Mouse (Mus musculus) liver, embryonic 12.5 days (tissue): ENCODE data around the gene Tmem104. TPM values are rescaled to one million over a fixed set of nuclear protein-coding genes. Genes with fewer than 3 reads are reported as not detected.

Source experiments
- ATAC-seq: fragments of 200-750 bp; cut with Nextera tagmentation; 2 replicates; pipeline ENCODE4 v1.8.0; 2017; ENCODE audit warnings: moderate number of reproducible peaks, mild to moderate bottlenecking, moderate library complexity
- H3K27ac ChIP-seq: fragments of 300-500 bp; sonication (generic); 2 replicates; pipeline ENCODE4 v1.5.1; 2016; ENCODE audit warnings: mild to moderate bottlenecking
- H3K27me3 ChIP-seq: fragments of 300-500 bp; sonication (generic); replicated peaks from 2 replicates; pipeline ENCODE4 v1.6.1; 2016; ENCODE audit warnings: mild to moderate bottlenecking, moderate library complexity
- H3K36me3 ChIP-seq: fragments of 300-500 bp; sonication (generic); 2 replicates; pipeline ENCODE4 v1.6.1; 2016; ENCODE audit warnings: mild to moderate bottlenecking, moderate library complexity
- H3K4me1 ChIP-seq: fragments of 300-500 bp; sonication (generic); 2 replicates; pipeline ENCODE4 v1.6.1; 2016
- H3K4me2 ChIP-seq: fragments of 300-500 bp; sonication (generic); 2 replicates; pipeline ENCODE4 v1.6.1; 2016; ENCODE audit warnings: mild to moderate bottlenecking, moderate library complexity
- H3K4me3 ChIP-seq: fragments of 300-500 bp; sonication (generic); 2 replicates; pipeline ENCODE4 v1.5.1; 2016; ENCODE audit warnings: mild to moderate bottlenecking, moderate library complexity
- H3K9ac ChIP-seq: fragments of 300-500 bp; sonication (generic); 2 replicates; pipeline ENCODE4 v1.6.1; 2016; ENCODE audit warnings: mild to moderate bottlenecking, moderate library complexity
- H3K9me3 ChIP-seq: fragments of 300-500 bp; sonication (generic); replicated peaks from 2 replicates; pipeline ENCODE4 v1.6.1; 2016; ENCODE audit warnings: mild to moderate bottlenecking, moderate library complexity
- WGBS: fragments of 180-500 bp; shearing (Covaris S2); methylation state at CpG from one replicate; pipeline ENCODE4 v1.1.7; 2016; ENCODE audit not compliant: insufficient replicate concordance; 5-methylcytosine and 5-hydroxymethylcytosine counted together
- polyA plus RNA-seq: library from polyadenylated mRNA; unstranded; fragments of >200 nt; fragmentation: Nextera tagmentation; extraction: Ambion mirVana; gene quantifications from 2 replicates; pipeline ENCODE4 v1.2.1, GENCODE M21; 2016

Gene Tmem104
- polyA plus RNA-seq, 1 experiment from 2014 or later: 7.5 TPM

GRCm38 (mm10) chr11:115187693-115188092 lies 406 bp downstream of the Tmem104 start, which contains the start of gene Nat9:
Gene Nat9 (minus strand): TSS chr11:115187859.
- H3K4me1 ChIP-seq: peaks cover 68% of the 10 kb centered on the region
- peak within 1 kb of the TSS; percentile 80 for H3K9ac ChIP-seq
- WGBS: 3% methylated on average over 12 of the region's 12 CpGs
- H3K27me3 ChIP-seq: no peaks in the 10 kb centered on the region
- H3K4me2 ChIP-seq: peak within 1 kb of the TSS; percentile 95
- no peaks in the 10 kb centered on the region for H3K9me3 ChIP-seq
- H3K4me3 ChIP-seq: peak within 1 kb of the TSS; percentile 76
- peaks cover 24% of the 10 kb centered on the region for H3K36me3 ChIP-seq
- peak; percentile 44 for ATAC-seq
- H3K27ac ChIP-seq: peak within 1 kb of the TSS; percentile 85

- ATAC-seq: no peak
- Histone ChIP-seq H3K4me2 (peak overlapping the region; percentile 95), H3K36me3 (peaks cover 23% of the 10 kb centered on the region), H3K27ac (peak overlapping the region; percentile 51; the same call in 1 of the 2 replicates), H3K4me1 (peaks cover 65% of the 10 kb centered on the region), H3K9me3 (no peaks in the 10 kb centered on the region), H3K27me3 (no peaks in the 10 kb centered on the region), H3K9ac (0 out of 2 replicates have a peak overlapping the region, but pooled peaks have one; percentile 12), H3K4me3 (peak overlapping the region; percentile 76; the same call in 1 of the 2 replicates)
- WGBS: 29% methylated on average over 13 of the region's 13 CpGs
Observed at GRCm38 (mm10) chr11:115188539-115189231, 1.4 kb downstream of the Tmem104 start.

GRCm38 (mm10) chr11:115189304-115189703 lies 2.0 kb downstream of the Tmem104 start:
- H3K9ac ChIP-seq: 0 out of 2 replicates have a peak overlapping the region, but pooled peaks have one; percentile 12
- peaks cover 66% of the 10 kb centered on the region for H3K4me1 ChIP-seq

GRCm38 (mm10) chr11:115192180-115192579 lies 4.9 kb downstream of the Tmem104 start:
- Histone ChIP-seq H3K4me2 (peak overlapping the region; percentile 32), H3K4me1 (peaks cover 70% of the 10 kb centered on the region), H3K9ac (no peak overlapping the region; the same call in 1 of the 2 replicates), H3K4me3 (no peak overlapping the region), H3K27me3 (no peaks in the 10 kb centered on the region), H3K36me3 (peaks cover 23% of the 10 kb centered on the region), H3K27ac (peak overlapping the region; percentile 62), H3K9me3 (no peaks in the 10 kb centered on the region)
- ATAC-seq: no peak
- WGBS: 21% methylated on average over 9 of the region's 9 CpGs

More at GRCm38 (mm10) chr11:115189304-115189703, 2.0 kb downstream of the Tmem104 start:
- Histone ChIP-seq H3K9me3 (no peaks in the 10 kb centered on the region), H3K36me3 (peaks cover 23% of the 10 kb centered on the region), H3K27me3 (no peaks in the 10 kb centered on the region), H3K27ac (0 out of 2 replicates have a peak overlapping the region, but pooled peaks have one; percentile 51), H3K4me2 (peak overlapping the region; percentile 95), H3K4me3 (peak overlapping the region; percentile 9; the same call in 1 of the 2 replicates)
- 68% methylated on average over 6 of the region's 6 CpGs for WGBS
- ATAC-seq: no peak

- Histone ChIP-seq H3K4me1 (peaks cover 51% of the 10 kb centered on the region), H3K9ac (no peak overlapping the region), H3K27ac (no peak overlapping the region), H3K36me3 (peaks cover 30% of the 10 kb centered on the region), H3K27me3 (no peaks in the 10 kb centered on the region), H3K9me3 (no peaks in the 10 kb centered on the region), H3K4me2 (peak overlapping the region; percentile 22; the same call in 1 of the 2 replicates), H3K4me3 (no peak overlapping the region)
- peak; percentile 36; the same call in 1 of the 2 replicates for ATAC-seq
- 24% methylated on average over 6 of the region's 6 CpGs for WGBS
Observed at GRCm38 (mm10) chr11:115194693-115195092, 7.4 kb downstream of the Tmem104 start.

GRCm38 (mm10) chr11:115195933-115196332 lies 8.6 kb downstream of the Tmem104 start:
- WGBS: 21% methylated on average over 5 of the region's 5 CpGs
- H3K9ac ChIP-seq: 0 out of 2 replicates have a peak overlapping the region, but pooled peaks have one; percentile 31
- H3K27ac ChIP-seq: no peak overlapping the region
- H3K9me3 ChIP-seq: no peaks in the 10 kb centered on the region
- no peak overlapping the region for H3K4me3 ChIP-seq
- peaks cover 25% of the 10 kb centered on the region for H3K36me3 ChIP-seq
- H3K4me1 ChIP-seq: peaks cover 48% of the 10 kb centered on the region
- ATAC-seq: peak; percentile 60
- no peaks in the 10 kb centered on the region for H3K27me3 ChIP-seq
- H3K4me2 ChIP-seq: peak overlapping the region; percentile 10

- H3K36me3 ChIP-seq: peaks cover 32% of the 10 kb centered on the region
- no peak overlapping the region for H3K4me3 ChIP-seq
- 63% methylated on average over 8 of the region's 8 CpGs for WGBS
- no peaks in the 10 kb centered on the region for H3K9me3 ChIP-seq
- H3K27me3 ChIP-seq: no peaks in the 10 kb centered on the region
- H3K27ac ChIP-seq: no peak overlapping the region
- no peak overlapping the region for H3K9ac ChIP-seq
- peaks cover 35% of the 10 kb centered on the region for H3K4me1 ChIP-seq
- no peak overlapping the region for H3K4me2 ChIP-seq
- ATAC-seq: no peak
Observed at GRCm38 (mm10) chr11:115197558-115197957, 10.3 kb downstream of the Tmem104 start.

- Histone ChIP-seq H3K36me3 (peaks cover 46% of the 10 kb centered on the region), H3K9ac (no peak overlapping the region), H3K27ac (no peak overlapping the region), H3K27me3 (no peaks in the 10 kb centered on the region), H3K4me3 (no peak overlapping the region), H3K4me2 (no peak overlapping the region), H3K9me3 (no peaks in the 10 kb centered on the region), H3K4me1 (peaks cover 35% of the 10 kb centered on the region)
- ATAC-seq: no peak
- 70% methylated on average over 12 of the region's 12 CpGs for WGBS
Observed at GRCm38 (mm10) chr11:115198932-115199384, 11.7 kb downstream of the Tmem104 start.

- ATAC-seq: no peak
- WGBS: 69% methylated on average over 4 of the region's 4 CpGs
Observed at GRCm38 (mm10) chr11:115200520-115200919, 13.2 kb downstream of the Tmem104 start.

GRCm38 (mm10) chr11:115202316-115202715 lies 15.0 kb downstream of the Tmem104 start:
- WGBS: 20% methylated on average over 12 of the region's 12 CpGs
- Histone ChIP-seq H3K27me3 (no peaks in the 10 kb centered on the region), H3K9me3 (no peaks in the 10 kb centered on the region)

More at GRCm38 (mm10) chr11:115200520-115200919, 13.2 kb downstream of the Tmem104 start:
- H3K4me3 ChIP-seq: no peak overlapping the region
- H3K4me2 ChIP-seq: no peak overlapping the region
- H3K9me3 ChIP-seq: no peaks in the 10 kb centered on the region
- H3K4me1 ChIP-seq: peaks cover 21% of the 10 kb centered on the region
- H3K27me3 ChIP-seq: no peaks in the 10 kb centered on the region
- peaks cover 56% of the 10 kb centered on the region for H3K36me3 ChIP-seq
- H3K27ac ChIP-seq: no peak overlapping the region
- no peak overlapping the region for H3K9ac ChIP-seq

GRCm38 (mm10) chr11:115202756-115203155 lies 15.5 kb downstream of the Tmem104 start:
- H3K4me2 ChIP-seq: no peak overlapping the region
- no peak overlapping the region for H3K4me3 ChIP-seq
- H3K27ac ChIP-seq: no peak overlapping the region
- H3K9me3 ChIP-seq: no peaks in the 10 kb centered on the region
- H3K36me3 ChIP-seq: peaks cover 74% of the 10 kb centered on the region
- 86% methylated on average over 9 of the region's 9 CpGs for WGBS
- H3K9ac ChIP-seq: no peak overlapping the region
- ATAC-seq: no peak
- H3K4me1 ChIP-seq: 0 out of 2 replicates have a peak, but pooled peaks cover 3% of the 10 kb centered on the region
- H3K27me3 ChIP-seq: no peaks in the 10 kb centered on the region

More at GRCm38 (mm10) chr11:115202316-115202715, 15.0 kb downstream of the Tmem104 start:
- H3K4me2 ChIP-seq: no peak overlapping the region
- no peak overlapping the region for H3K27ac ChIP-seq
- H3K36me3 ChIP-seq: peaks cover 74% of the 10 kb centered on the region
- no peak overlapping the region for H3K9ac ChIP-seq
- ATAC-seq: peak; percentile 63
- peaks cover 3% of the 10 kb centered on the region; the same call in 1 of the 2 replicates for H3K4me1 ChIP-seq
- no peak overlapping the region for H3K4me3 ChIP-seq

- Histone ChIP-seq H3K4me2 (no peak overlapping the region), H3K9ac (no peak overlapping the region), H3K36me3 (peaks cover 52% of the 10 kb centered on the region), H3K4me3 (no peak overlapping the region), H3K4me1 (peaks cover 16% of the 10 kb centered on the region), H3K9me3 (no peaks in the 10 kb centered on the region), H3K27ac (no peak overlapping the region), H3K27me3 (no peaks in the 10 kb centered on the region)
- no peak for ATAC-seq
- 86% methylated on average over 12 of the region's 12 CpGs for WGBS
Observed at GRCm38 (mm10) chr11:115208126-115208525, 20.8 kb downstream of the Tmem104 start.
